Mouse (Mus musculus): Measurements from ENCODE around the gene Pik3c2b.

Gene Pik3c2b

GRCm38 (mm10) chr1:133030461-133030860, 15.0 kb upstream of the Pik3c2b start, which contains the start of gene Mdm4:
Mdm4 (minus strand) TSS chr1:133030561.
- in situ Hi-C loops (cut with MboI, MseI), result loop anchor here (25.0 kb wide), 1 partner anchor 1057 kb away; the partner anchor contains the start of gene Btg2

GRCm38 (mm10) chr1:133032981-133033315, 12.5 kb upstream of the Pik3c2b start:
- in situ Hi-C loops (cut with MboI, MseI), result loop anchor here (25.0 kb wide), 1 partner anchor 1054 kb away; the partner anchor contains the start of gene Btg2

GRCm38 (mm10) chr1:133033316-133034090, 12.0 kb upstream of the Pik3c2b start:
- in situ Hi-C loops (cut with MboI, MseI), result loop anchor here (25.0 kb wide), 1 partner anchor 1054 kb away; the partner anchor contains the start of gene Btg2

GRCm38 (mm10) chr1:133034091-133034460, 11.4 kb upstream of the Pik3c2b start:
- in situ Hi-C loops (cut with MboI, MseI), result loop anchor here (25.0 kb wide), 1 partner anchor 1053 kb away; the partner anchor contains the start of gene Btg2

GRCm38 (mm10) chr1:133034682-133035081, 10.8 kb upstream of the Pik3c2b start:
- in situ Hi-C loops (cut with MboI, MseI), result loop anchor here (25.0 kb wide), 1 partner anchor 1053 kb away; the partner anchor contains the start of gene Btg2

GRCm38 (mm10) chr1:133039505-133039949, 5.9 kb upstream of the Pik3c2b start:
- in situ Hi-C loops (cut with MboI, MseI), result loop anchor here (25.0 kb wide), 1 partner anchor 1048 kb away; the partner anchor contains the start of gene Btg2

- in situ Hi-C loops (cut with MboI, MseI), result loop anchor here (25.0 kb wide), 1 partner anchor 1041 kb away; the partner anchor contains the start of gene Btg2
These were observed 484 bp downstream of the Pik3c2b start for GRCm38 (mm10) chr1:133045861-133046440.

- in situ Hi-C loops (cut with MboI, MseI), result loop anchor here (25.0 kb wide), 1 partner anchor 1041 kb away; the partner anchor contains the start of gene Btg2
These were observed 1.0 kb downstream of the Pik3c2b start for GRCm38 (mm10) chr1:133046441-133046931.

GRCm38 (mm10) chr1:133047575-133047974, 2.1 kb downstream of the Pik3c2b start:
- in situ Hi-C loops (cut with MboI, MseI), result loop anchor here (25.0 kb wide), 1 partner anchor 1040 kb away; the partner anchor contains the start of gene Btg2

GRCm38 (mm10) chr1:133048690-133049089, 3.2 kb downstream of the Pik3c2b start:
- in situ Hi-C loops (cut with MboI, MseI), result loop anchor here (25.0 kb wide), 1 partner anchor 1039 kb away; the partner anchor contains the start of gene Btg2

- in situ Hi-C loops (cut with MboI, MseI), result loop anchor here (5.0 kb wide), 1 partner anchor 42 kb away; no protein-coding TSS in a partner anchor
These were observed 4.5 kb downstream of the Pik3c2b start for GRCm38 (mm10) chr1:133050001-133050431.

GRCm38 (mm10) chr1:133051829-133052228, 6.4 kb downstream of the Pik3c2b start:
- in situ Hi-C loops (cut with MboI, MseI), result loop anchor here (5.0 kb wide), 1 partner anchor 40 kb away; no protein-coding TSS in a partner anchor

- in situ Hi-C loops (cut with MboI, MseI), result loop anchor here (5.0 kb wide), 1 partner anchor 39 kb away; no protein-coding TSS in a partner anchor
These were observed 7.6 kb downstream of the Pik3c2b start for GRCm38 (mm10) chr1:133053034-133053433.

- in situ Hi-C loops (cut with MboI, MseI), result loop anchor here (5.0 kb wide), 1 partner anchor 38 kb away; no protein-coding TSS in a partner anchor
These were observed 8.9 kb downstream of the Pik3c2b start for GRCm38 (mm10) chr1:133054326-133054725.

GRCm38 (mm10) chr1:133057345-133058034, 12.0 kb downstream of the Pik3c2b start:
- in situ Hi-C loops (cut with MboI, MseI), result no loop called here

GRCm38 (mm10) chr1:133059592-133059991, 14.1 kb downstream of the Pik3c2b start:
- in situ Hi-C loops (cut with MboI, MseI), result no loop called here

- in situ Hi-C loops (cut with MboI, MseI), result loop anchor here (10.0 kb wide), 1 partner anchor 1824 kb away; no protein-coding TSS in a partner anchor
These were observed 15.2 kb downstream of the Pik3c2b start for GRCm38 (mm10) chr1:133060681-133061080.

GRCm38 (mm10) chr1:133063164-133063563, 17.7 kb downstream of the Pik3c2b start:
- in situ Hi-C loops (cut with MboI, MseI), result loop anchor here (10.0 kb wide), 1 partner anchor 1822 kb away; no protein-coding TSS in a partner anchor

GRCm38 (mm10) chr1:133068268-133068667, 22.8 kb downstream of the Pik3c2b start:
- in situ Hi-C loops (cut with MboI, MseI), result loop anchor here (10.0 kb wide), 1 partner anchor 1817 kb away; no protein-coding TSS in a partner anchor

- in situ Hi-C loops (cut with MboI, MseI), result loop anchor here (10.0 kb wide), 1 partner anchor 1816 kb away; no protein-coding TSS in a partner anchor
These were observed 23.3 kb downstream of the Pik3c2b start for GRCm38 (mm10) chr1:133068669-133069274.

Data from T-helper 2 cell (primary cell).